Mouse (Mus musculus): ENCODE results near the gene Itpkb.

- TF ChIP-seq CTCF (IDR thresholded peaks at IDR 0.05; ENCODE audit: borderline replicate concordance, insufficient read depth, low read length) (no peak), POLR2A (IDR thresholded peaks at IDR 0.05; ENCODE audit: low read depth, low read length) (no peak)
These were observed 15.6 kb upstream of the Itpkb start for GRCm38 (mm10) chr1:180314641-180315040.
